Mouse (Mus musculus) gastrocnemius, postnatal 36 days (tissue): ENCODE results near the gene Olfr1505. TPM values are rescaled to one million over a fixed set of nuclear protein-coding genes. Genes with fewer than 3 reads are reported as not detected.

Experiments
- DNase-seq, 2 experiments: peaks; one replicate each; pipeline ENCODE4 v3.0.0; 2022
- intact Hi-C: fragments of 180-260 bp; cut with DNase I; formaldehyde crosslinking; loops from one replicate; pipeline ENCODE4 v1.15.1; 2025
- long read RNA-seq, 2 experiments: library from polyadenylated mRNA; stranded (forward); transcript quantifications; one replicate each; pipeline ENCODE4 v2.0.0; 2021
- total RNA-seq, 2 experiments: library from RNA; stranded (reverse); gene quantifications; 2 replicates each; pipeline ENCODE4 v1.2.3; 2021

The Olfr1505 gene
- not detected for total RNA-seq
- long read RNA-seq, experiment 1: 0 reads
- long read RNA-seq, experiment 2: 0 reads

- intact Hi-C loops: no loop called here
- no peak for DNase-seq
Observed at GRCm38 (mm10) chr19:13913230-13913629, at the start of gene Olfr1505. TSS of gene Olfr1505 (plus strand) at chr19:13913530.

- no peak for DNase-seq
- intact Hi-C loops: no loop called here
Observed at GRCm38 (mm10) chr19:13897828-13898227, 15.5 kb upstream of the Olfr1505 start, which contains the start of gene Olfr1504. TSS of gene Olfr1504 (minus strand) at chr19:13897928.

Other genes starting within 250 kb of the Olfr1505 start
- not detected for gene Olfr1491, start 216.3 kb upstream of the Olfr1505 start, total RNA-seq
- gene Olfr1493-ps1, start 190.3 kb upstream of the Olfr1505 start, total RNA-seq: not detected
- not detected for gene Olfr1494, start 173.8 kb upstream of the Olfr1505 start, total RNA-seq
- gene Olfr1495, start 148.9 kb upstream of the Olfr1505 start, total RNA-seq: not detected
- gene Olfr1496, start 135.7 kb upstream of the Olfr1505 start, total RNA-seq: not detected
- gene Olfr1497, start 115.3 kb upstream of the Olfr1505 start, total RNA-seq: not detected
- gene Olfr1499, start 94.1 kb upstream of the Olfr1505 start, total RNA-seq: not detected
- not detected for gene Olfr1500, start 83.0 kb upstream of the Olfr1505 start, total RNA-seq
- gene Olfr1501, start 62.8 kb upstream of the Olfr1505 start, total RNA-seq: not detected
- gene Olfr1502, start 51.7 kb upstream of the Olfr1505 start, total RNA-seq: not detected
- gene Olfr1504, start 15.6 kb upstream of the Olfr1505 start, total RNA-seq: not detected